Comparison of ENCODE assay signal across 8 mouse cellular contexts in genomic region chr16:20732925-20733730, GRCm38 (mm10). TPM values are rescaled to one million over a fixed set of nuclear protein-coding genes. Genes with fewer than 3 reads are reported as not detected.
DNase-seq lines count a peak whose midpoint lies in the region; ATAC-seq and TF ChIP-seq lines count a peak whose summit lies in the region.

Chrd (plus strand) TSS chr16:20733127.

- H3K4me2 ChIP-seq in kidney, embryonic 14.5 days (replicated peaks; ENCODE audit: low read depth, low read length): peak within 1 kb of the TSS; percentile 99
- peak within 1 kb of the TSS; percentile 73 for H3K4me2 ChIP-seq in liver, embryonic 15.5 days
- peak within 1 kb of the TSS; percentile 85 for H3K4me2 ChIP-seq in neural tube, embryonic 15.5 days

- H3K4me3 ChIP-seq in testis, adult 2 months (ENCODE audit: control insufficient read depth, low read depth, low read length): peak within 1 kb of the TSS; percentile 26
- H3K4me3 ChIP-seq in kidney, embryonic 14.5 days (ENCODE audit: low read length): peak within 1 kb of the TSS; percentile 69
- peak within 1 kb of the TSS; percentile 52 for H3K4me3 ChIP-seq in liver, embryonic 15.5 days (replicated peaks)
- peak within 1 kb of the TSS; percentile 63 for H3K4me3 ChIP-seq in neural tube, embryonic 15.5 days (replicated peaks)

- ATAC-seq in kidney, embryonic 14.5 days (ENCODE audit: low FRiP score, low TSS enrichment): peak; percentile 90
- ATAC-seq in liver, embryonic 15.5 days (ENCODE audit: insufficient read depth): no peak
- ATAC-seq in neural tube, embryonic 15.5 days (ENCODE audit: low FRiP score): peak; percentile 77

- peaks cover 5% of the 10 kb centered on the region; the same call in 1 of the 2 replicates for H3K4me1 ChIP-seq in testis, adult 2 months (ENCODE audit: control insufficient read depth, insufficient read depth, low read length)
- H3K4me1 ChIP-seq in kidney, embryonic 14.5 days (ENCODE audit: control insufficient read depth, insufficient read depth, low read length): peaks cover 16% of the 10 kb centered on the region; the same call in 1 of the 2 replicates
- peaks cover 16% of the 10 kb centered on the region for H3K4me1 ChIP-seq in liver, embryonic 15.5 days (replicated peaks)
- peaks cover 24% of the 10 kb centered on the region for H3K4me1 ChIP-seq in neural tube, embryonic 15.5 days

- DNase-seq in testis, postnatal 14 days (ENCODE audit: low spot score): no peak
- DNase-seq in embryo, embryonic 11.5 days (ENCODE audit: low read depth, low spot score): peak; percentile 35
- peak; percentile 58 to 73 for DNase-seq in heart, adult 9 months (ENCODE audit: low spot score in 2 of 2)
- DNase-seq in thymus, postnatal 0 days (ENCODE audit: low spot score): no peak

- no peaks in the 10 kb centered on the region for H3K9me3 ChIP-seq in kidney, embryonic 14.5 days (ENCODE audit: control insufficient read depth, low read length)
- no peaks in the 10 kb centered on the region for H3K9me3 ChIP-seq in liver, embryonic 15.5 days (replicated peaks)
- no peaks in the 10 kb centered on the region for H3K9me3 ChIP-seq in neural tube, embryonic 15.5 days (replicated peaks)

- no peaks in the 10 kb centered on the region; the same call in 1 of the 2 replicates for H3K27me3 ChIP-seq in testis, adult 2 months (ENCODE audit: control insufficient read depth, insufficient read depth, low read length)
- peaks cover 21% of the 10 kb centered on the region for H3K27me3 ChIP-seq in kidney, embryonic 14.5 days (ENCODE audit: control insufficient read depth, insufficient read depth, low read length)
- H3K27me3 ChIP-seq in liver, embryonic 15.5 days: peaks cover 90% of the 10 kb centered on the region
- H3K27me3 ChIP-seq in neural tube, embryonic 15.5 days (replicated peaks): peaks cover 19% of the 10 kb centered on the region

- TF ChIP-seq POLR2A in testis, adult 2 months (IDR thresholded peaks at IDR 0.05; ENCODE audit: control insufficient read depth, low read depth, low read length): no peak

- WGBS in kidney, embryonic 14.5 days: under 1% methylated on average over 64 of the region's 70 CpGs
- WGBS in liver, embryonic 15.5 days (ENCODE audit: insufficient replicate concordance): 2% methylated on average over 70 of the region's 70 CpGs
- WGBS in neural tube, embryonic 15.5 days: 0% methylated on average over 63 of the region's 70 CpGs

- peak within 1 kb of the TSS; percentile 77 for H3K9ac ChIP-seq in kidney, embryonic 14.5 days (ENCODE audit: low read depth, low read length)
- peak within 1 kb of the TSS; percentile 25; the same call in 1 of the 2 replicates for H3K9ac ChIP-seq in liver, embryonic 15.5 days
- H3K9ac ChIP-seq in neural tube, embryonic 15.5 days (replicated peaks): peak within 1 kb of the TSS; percentile 75

- no peaks in the 10 kb centered on the region for H3K36me3 ChIP-seq in testis, adult 2 months (ENCODE audit: control insufficient read depth, insufficient read depth, low read length)
- no peaks in the 10 kb centered on the region for H3K36me3 ChIP-seq in kidney, embryonic 14.5 days (ENCODE audit: control insufficient read depth, insufficient read depth, low read length)
- no peaks in the 10 kb centered on the region for H3K36me3 ChIP-seq in liver, embryonic 15.5 days (replicated peaks)
- peaks cover 17% of the 10 kb centered on the region; the same call in 1 of the 2 replicates for H3K36me3 ChIP-seq in neural tube, embryonic 15.5 days

- no peak for TF ChIP-seq CTCF in testis, adult 2 months (IDR thresholded peaks at IDR 0.05; ENCODE audit: control insufficient read depth, insufficient read depth, insufficient replicate concordance, low read depth, low read length)

- H3K27ac ChIP-seq in testis, adult 2 months (ENCODE audit: control insufficient read depth, insufficient read depth, low read depth, low read length): no peak within 1 kb of the TSS
- H3K27ac ChIP-seq in kidney, embryonic 14.5 days (ENCODE audit: low read depth, low read length): peak within 1 kb of the TSS; percentile 65; the same call in 1 of the 2 replicates
- no peak within 1 kb of the TSS for H3K27ac ChIP-seq in liver, embryonic 15.5 days (replicated peaks)
- peak within 1 kb of the TSS; percentile 78 for H3K27ac ChIP-seq in neural tube, embryonic 15.5 days (replicated peaks)

RNA-seq across cellular contexts. Expression of gene Chrd, which starts in this region (rescaled TPM):
- 1.6 and 2.9 TPM in 2 replicates for polyA plus RNA-seq in testis, adult 2 months (2012; rRNA removed)
- polyA plus RNA-seq in kidney, embryonic 14.5 days (2014; fragmentation: Nextera tagmentation; extraction: Ambion mirVana): 3.9 and 4.6 TPM in 2 replicates
- polyA plus RNA-seq in liver, embryonic 15.5 days (2015; fragmentation: Nextera tagmentation; extraction: Ambion mirVana): 0.37 and 0.47 TPM in 2 replicates
- polyA plus RNA-seq in neural tube, embryonic 15.5 days (2015; fragmentation: Nextera tagmentation; extraction: Ambion mirVana): 6.3 and 7.5 TPM in 2 replicates
- 0.91 and 1.3 TPM in 2 replicates for polyA plus RNA-seq in thymus, postnatal 0 days (2015; fragmentation: Nextera tagmentation; extraction: Ambion mirVana)

Comparison
In these comparisons a context has a peak if more than half of its experiments do, and no peak if none do; other contexts are left out.
1. H3K27ac ChIP-seq: peak in kidney, embryonic 14.5 days (single experiment) and neural tube, embryonic 15.5 days (single experiment); none in testis, adult 2 months (single experiment) and liver, embryonic 15.5 days (single experiment).
2. DNase-seq: peak in embryo, embryonic 11.5 days (single experiment) and heart, adult 9 months (2 of 2); none in testis, postnatal 14 days (single experiment) and thymus, postnatal 0 days (single experiment).
3. H3K9ac ChIP-seq: peak in every context shown above with its lines; median percentile 77 in kidney, embryonic 14.5 days; 75 in neural tube, embryonic 15.5 days; 25 in liver, embryonic 15.5 days.
4. Peak in every context shown above with its lines, with median percentiles within 50 percentile points of each other: H3K4me3 ChIP-seq and H3K4me2 ChIP-seq.